Mouse (Mus musculus) large intestine, adult 2 months (tissue): ENCODE measurements around the gene Tmem263. TPM values are rescaled to one million over a fixed set of nuclear protein-coding genes. Genes with fewer than 3 reads are reported as not detected.

ENCODE experiments used
- DNase-seq: peaks from one replicate; pipeline ENCODE4 v3.0.0-alpha.2; 2012; ENCODE audit warnings: low read depth, low spot score
- WGBS: fragments of 180-500 bp; shearing (Covaris S2); methylation state at CpG from one replicate; pipeline ENCODE4 v1.1.7; 2018; 5-methylcytosine and 5-hydroxymethylcytosine counted together
- polyA plus RNA-seq: library from polyadenylated mRNA; depleted of rRNA; stranded (reverse); fragments of >200 nt; gene quantifications from 2 replicates; pipeline ENCODE4 v1.2.3, GENCODE M21; 2012; rRNA removed

Gene Tmem263
- polyA plus RNA-seq, 1 experiment, result 2.4 TPM

GRCm38 (mm10) chr10:85165306-85165705, 62.9 kb downstream of the Tmem263 start:
- no peak for DNase-seq
- 88% methylated on average over 5 of the region's 5 CpGs for WGBS

Other genes with a start within 250 kb of the Tmem263 start
- gene Ric8b, start 185.0 kb upstream of the Tmem263 start, polyA plus RNA-seq, result 7.7 and 8.8 TPM in 2 replicates
- gene Fhl4, start 132 bp upstream of the Tmem263 start, polyA plus RNA-seq, result 0.14 and 0.18 TPM in 2 replicates
- gene Mterf2, start 25.4 kb downstream of the Tmem263 start, polyA plus RNA-seq, result 2.2 and 4.6 TPM in 2 replicates
- gene Cry1, start 82.4 kb downstream of the Tmem263 start, polyA plus RNA-seq, result 6.2 and 6.3 TPM in 2 replicates